Mouse (Mus musculus) right cerebral cortex, postnatal 14 days (tissue): ENCODE results near the gene Kitl.

Experiments used
- DNase-seq: peaks from one replicate; pipeline ENCODE4 v3.0.0; 2022

The Kitl gene

GRCm38 (mm10) chr10:100015370-100016325, at the start of gene Kitl:
TSS of gene Kitl (plus strand) at chr10:100015630.
- DNase-seq: peak; percentile 60

GRCm38 (mm10) chr10:99972866-99973265, 42.6 kb upstream of the Kitl start:
- DNase-seq: no peak

GRCm38 (mm10) chr10:99980096-99980495, 35.3 kb upstream of the Kitl start:
- DNase-seq: no peak

- DNase-seq: no peak
These were observed 34.5 kb upstream of the Kitl start for GRCm38 (mm10) chr10:99980916-99981315.

GRCm38 (mm10) chr10:99981887-99982286, 33.5 kb upstream of the Kitl start:
- no peak for DNase-seq

GRCm38 (mm10) chr10:99986745-99987144, 28.7 kb upstream of the Kitl start:
- no peak for DNase-seq

- no peak for DNase-seq
These were observed 25.7 kb upstream of the Kitl start for GRCm38 (mm10) chr10:99989758-99990157.

- no peak for DNase-seq
These were observed 23.3 kb upstream of the Kitl start for GRCm38 (mm10) chr10:99992121-99992520.

GRCm38 (mm10) chr10:100001452-100001851, 14.0 kb upstream of the Kitl start:
- DNase-seq: no peak

GRCm38 (mm10) chr10:100003797-100004196, 11.6 kb upstream of the Kitl start:
- DNase-seq: no peak

- no peak for DNase-seq
These were observed 5.7 kb upstream of the Kitl start for GRCm38 (mm10) chr10:100009681-100010080.

GRCm38 (mm10) chr10:100010291-100010690, 5.1 kb upstream of the Kitl start:
- no peak for DNase-seq

- DNase-seq: no peak
These were observed 1.3 kb upstream of the Kitl start for GRCm38 (mm10) chr10:100014096-100014495.

GRCm38 (mm10) chr10:100016326-100016709, 888 bp downstream of the Kitl start:
- DNase-seq: peak; percentile 72

GRCm38 (mm10) chr10:100016941-100017770, 1.7 kb downstream of the Kitl start:
- no peak for DNase-seq

- no peak for DNase-seq
These were observed 2.3 kb downstream of the Kitl start for GRCm38 (mm10) chr10:100017771-100018070.

- DNase-seq: no peak
These were observed 3.1 kb downstream of the Kitl start for GRCm38 (mm10) chr10:100018493-100018892.

- no peak for DNase-seq
These were observed 4.1 kb downstream of the Kitl start for GRCm38 (mm10) chr10:100019246-100020195.

- no peak for DNase-seq
These were observed 6.8 kb downstream of the Kitl start for GRCm38 (mm10) chr10:100022090-100022834.

- no peak for DNase-seq
These were observed 7.3 kb downstream of the Kitl start for GRCm38 (mm10) chr10:100022835-100023093.

GRCm38 (mm10) chr10:100025665-100026064, 10.2 kb downstream of the Kitl start:
- DNase-seq: no peak

GRCm38 (mm10) chr10:100026778-100027177, 11.3 kb downstream of the Kitl start:
- no peak for DNase-seq
